Mouse (Mus musculus) hindbrain, embryonic 16.5 days (tissue): ENCODE data around the gene Iglon5. TPM values are rescaled to one million over a fixed set of nuclear protein-coding genes. Genes with fewer than 3 reads are reported as not detected.

Experiments
- ATAC-seq: fragments of 200-750 bp; cut with Nextera tagmentation; 2 replicates; pipeline ENCODE4 v1.8.0; 2017; ENCODE audit warnings: moderate TSS enrichment, moderate library complexity
- H3K27ac ChIP-seq: fragments of 300-500 bp; sonication (generic); 2 replicates; pipeline ENCODE4 v1.5.1; 2014; ENCODE audit warnings: low read depth, mild to moderate bottlenecking, control low read depth, low read length, moderate library complexity
- H3K27me3 ChIP-seq: fragments of 300-500 bp; sonication (generic); replicated peaks from 2 replicates; pipeline ENCODE4 v1.6.1; 2014; ENCODE audit warnings: low read length; ENCODE audit not compliant: control insufficient read depth, insufficient read depth
- H3K36me3 ChIP-seq: fragments of 300-500 bp; sonication (generic); 2 replicates; pipeline ENCODE4 v1.6.1; 2014; ENCODE audit warnings: mild to moderate bottlenecking, low read length, moderate library complexity, mixed read lengths; ENCODE audit not compliant: control insufficient read depth, insufficient read depth
- H3K4me1 ChIP-seq: fragments of 300-500 bp; sonication (generic); 2 replicates; pipeline ENCODE4 v1.6.1; 2014; ENCODE audit warnings: low read depth, low read length; ENCODE audit not compliant: control insufficient read depth, insufficient read depth
- H3K4me2 ChIP-seq: fragments of 300-500 bp; sonication (generic); 2 replicates; pipeline ENCODE4 v1.6.1; 2014; ENCODE audit warnings: mild to moderate bottlenecking, low read length, control low read depth, moderate library complexity
- H3K4me3 ChIP-seq: fragments of 300-500 bp; sonication (generic); 2 replicates; pipeline ENCODE4 v1.5.1; 2014; ENCODE audit warnings: mild to moderate bottlenecking, low read length, control low read depth, moderate library complexity
- H3K9ac ChIP-seq: fragments of 300-500 bp; sonication (generic); 2 replicates; pipeline ENCODE4 v1.6.1; 2014; ENCODE audit warnings: low read depth, mild to moderate bottlenecking, control low read depth, low read length, moderate library complexity
- H3K9me3 ChIP-seq: fragments of 300-500 bp; sonication (generic); 2 replicates; pipeline ENCODE4 v1.6.1; 2014; ENCODE audit warnings: mild to moderate bottlenecking, low read length, moderate library complexity; ENCODE audit not compliant: control insufficient read depth
- WGBS: fragments of 180-500 bp; shearing (Covaris S2); extraction: QIAGEN DNeasy Blood & Tissue Kit; methylation state at CpG from one replicate; pipeline ENCODE4 v1.1.7; 2014; 5-methylcytosine and 5-hydroxymethylcytosine counted together
- polyA plus RNA-seq: library from polyadenylated mRNA; unstranded; fragments of >200 nt; fragmentation: Nextera tagmentation; extraction: Ambion mirVana; gene quantifications from 2 replicates; pipeline ENCODE4 v1.2.1, GENCODE M21; 2015

The Iglon5 gene
- polyA plus RNA-seq, 1 experiment from 2014 or later: 12.0 TPM

GRCm38 (mm10) chr7:43475706-43476105, 14.2 kb downstream of the Iglon5 start:
- Histone ChIP-seq H3K9ac (no peak overlapping the region), H3K27ac (no peak overlapping the region), H3K4me3 (no peak overlapping the region), H3K36me3 (peaks cover 4% of the 10 kb centered on the region; the same call in 1 of the 2 replicates), H3K9me3 (no peaks in the 10 kb centered on the region), H3K4me1 (no peaks in the 10 kb centered on the region), H3K27me3 (peaks cover 12% of the 10 kb centered on the region), H3K4me2 (no peak overlapping the region)
- ATAC-seq: no peak
- 17% methylated on average over 23 of the region's 23 CpGs for WGBS

- Histone ChIP-seq H3K9me3 (no peaks in the 10 kb centered on the region), H3K36me3 (peaks cover 4% of the 10 kb centered on the region; the same call in 1 of the 2 replicates), H3K27me3 (no peaks in the 10 kb centered on the region), H3K4me2 (no peak overlapping the region), H3K27ac (no peak overlapping the region), H3K4me3 (no peak overlapping the region), H3K9ac (no peak overlapping the region), H3K4me1 (no peaks in the 10 kb centered on the region)
- WGBS: 42% methylated on average over 8 of the region's 8 CpGs
- ATAC-seq: no peak
Measured at GRCm38 (mm10) chr7:43470373-43470772, 19.5 kb downstream of the Iglon5 start.

- peaks cover 7% of the 10 kb centered on the region for H3K27me3 ChIP-seq
- H3K27ac ChIP-seq: peak overlapping the region; percentile 63
- peaks cover 4% of the 10 kb centered on the region; the same call in 1 of the 2 replicates for H3K4me1 ChIP-seq
- no peaks in the 10 kb centered on the region for H3K36me3 ChIP-seq
- peak overlapping the region; percentile 89 for H3K4me2 ChIP-seq
- no peaks in the 10 kb centered on the region for H3K9me3 ChIP-seq
- 1% methylated on average over 33 of the region's 33 CpGs for WGBS
- H3K9ac ChIP-seq: peak overlapping the region; percentile 64
- peak; percentile 64 for ATAC-seq
- H3K4me3 ChIP-seq: peak overlapping the region; percentile 56
Measured at GRCm38 (mm10) chr7:43466099-43466694, 23.7 kb downstream of the Iglon5 start.

GRCm38 (mm10) chr7:43465344-43466098, 24.4 kb downstream of the Iglon5 start:
- H3K36me3 ChIP-seq: no peaks in the 10 kb centered on the region
- under 1% methylated on average over 33 of the region's 33 CpGs for WGBS
- peak overlapping the region; percentile 89 for H3K4me2 ChIP-seq
- peak overlapping the region; percentile 56 for H3K4me3 ChIP-seq
- peak overlapping the region; percentile 70 for H3K27ac ChIP-seq
- peak; percentile 91 for ATAC-seq
- peaks cover 7% of the 10 kb centered on the region for H3K27me3 ChIP-seq
- H3K4me1 ChIP-seq: peaks cover 4% of the 10 kb centered on the region; the same call in 1 of the 2 replicates
- peak overlapping the region; percentile 66 for H3K9ac ChIP-seq
- no peaks in the 10 kb centered on the region for H3K9me3 ChIP-seq

- H3K27ac ChIP-seq: peak overlapping the region; percentile 70
- peaks cover 4% of the 10 kb centered on the region; the same call in 1 of the 2 replicates for H3K4me1 ChIP-seq
- peaks cover 7% of the 10 kb centered on the region for H3K27me3 ChIP-seq
- ATAC-seq: peak; percentile 71
- peak overlapping the region; percentile 89 for H3K4me2 ChIP-seq
- peak overlapping the region; percentile 66 for H3K9ac ChIP-seq
- H3K4me3 ChIP-seq: peak overlapping the region; percentile 56
- no peaks in the 10 kb centered on the region for H3K36me3 ChIP-seq
- no peaks in the 10 kb centered on the region for H3K9me3 ChIP-seq
- WGBS: 6% methylated on average over 35 of the region's 35 CpGs
Measured at GRCm38 (mm10) chr7:43464864-43465343, 25.0 kb downstream of the Iglon5 start.

- no peak overlapping the region for H3K4me3 ChIP-seq
- no peak overlapping the region for H3K4me2 ChIP-seq
- ATAC-seq: no peak
- H3K27ac ChIP-seq: no peak overlapping the region
- peaks cover 7% of the 10 kb centered on the region for H3K27me3 ChIP-seq
- WGBS: 85% methylated on average over 7 of the region's 7 CpGs
- H3K9me3 ChIP-seq: no peaks in the 10 kb centered on the region
- no peak overlapping the region for H3K9ac ChIP-seq
- H3K4me1 ChIP-seq: peaks cover 4% of the 10 kb centered on the region; the same call in 1 of the 2 replicates
- H3K36me3 ChIP-seq: no peaks in the 10 kb centered on the region
Measured at GRCm38 (mm10) chr7:43463976-43464375, 25.9 kb downstream of the Iglon5 start.

- no peaks in the 10 kb centered on the region for H3K9me3 ChIP-seq
- no peak within 1 kb of the TSS for H3K4me3 ChIP-seq
- H3K4me1 ChIP-seq: peaks cover 4% of the 10 kb centered on the region; the same call in 1 of the 2 replicates
- H3K4me2 ChIP-seq: no peak within 1 kb of the TSS
- H3K27me3 ChIP-seq: peaks cover 7% of the 10 kb centered on the region
- H3K36me3 ChIP-seq: no peaks in the 10 kb centered on the region
- no peak for ATAC-seq
- H3K27ac ChIP-seq: no peak within 1 kb of the TSS
- H3K9ac ChIP-seq: no peak within 1 kb of the TSS
- WGBS: 72% methylated on average over 4 of the region's 4 CpGs
Measured at GRCm38 (mm10) chr7:43462851-43463250, 27.0 kb downstream of the Iglon5 start, which contains the start of gene Vsig10l. Gene Vsig10l, plus strand, starts transcription at chr7:43463151.

- no peak overlapping the region for H3K9ac ChIP-seq
- WGBS: 92% methylated on average over 6 of the region's 6 CpGs
- no peak for ATAC-seq
- peaks cover 36% of the 10 kb centered on the region for H3K36me3 ChIP-seq
- no peak overlapping the region for H3K27ac ChIP-seq
- H3K4me2 ChIP-seq: no peak overlapping the region
- no peaks in the 10 kb centered on the region for H3K4me1 ChIP-seq
- no peaks in the 10 kb centered on the region for H3K27me3 ChIP-seq
- H3K4me3 ChIP-seq: no peak overlapping the region
- H3K9me3 ChIP-seq: no peaks in the 10 kb centered on the region
Measured at GRCm38 (mm10) chr7:43454371-43454770, 35.5 kb downstream of the Iglon5 start.
